Mouse (Mus musculus) thymus, adult 2 months (tissue): ENCODE results near the gene Srf.

Experiments
- CTCF ChIP-seq: fragments of 200-500 bp; IDR thresholded peaks from 2 replicates; pipeline ENCODE4 v1.5.1; 2012; ENCODE audit warnings: mild to moderate bottlenecking, control low read depth, low read length, moderate library complexity, borderline replicate concordance; ENCODE audit not compliant: control insufficient read depth, poor library complexity, insufficient read depth; ENCODE audit errors: extremely low read depth
- POLR2A ChIP-seq: fragments of 200-500 bp; IDR thresholded peaks from 2 replicates; pipeline ENCODE4 v1.6.1; 2012; ENCODE audit warnings: mild to moderate bottlenecking, low read length, control low read depth, moderate library complexity; ENCODE audit not compliant: control insufficient read depth, poor library complexity, insufficient read depth; ENCODE audit errors: extremely low read depth

DNA sequence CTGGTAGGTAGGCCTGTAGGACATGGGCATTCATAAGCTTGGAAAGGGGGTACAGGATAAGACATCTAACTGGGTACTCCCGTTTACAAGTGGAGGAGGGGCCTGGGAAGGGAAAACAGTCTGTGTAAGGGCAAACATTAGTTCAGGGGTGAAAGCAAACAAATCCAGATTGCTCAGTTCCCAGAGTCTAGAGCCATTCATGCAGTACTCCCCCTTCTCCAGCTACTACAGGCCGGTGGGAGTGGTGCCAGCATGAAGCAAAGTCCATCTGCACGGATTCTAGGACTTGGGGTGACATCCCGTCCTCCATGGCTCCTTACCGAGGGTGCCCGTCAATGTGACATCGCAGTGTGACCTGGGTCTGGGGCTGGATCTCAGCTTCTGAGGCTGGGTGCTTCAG, 34.5 kb upstream of the Srf start:
- TF ChIP-seq CTCF (no peak), POLR2A (no peak)
